Mouse (Mus musculus) liver, embryonic 12.5 days (tissue): ENCODE results near the gene Lysmd2. TPM values are rescaled to one million over a fixed set of nuclear protein-coding genes. Genes with fewer than 3 reads are reported as not detected.
A peak's percentile ranks its signal among the peaks of the same experiment; 100 is the strongest.

ENCODE experiments used
- ATAC-seq: fragments of 200-750 bp; cut with Nextera tagmentation; 2 replicates; pipeline ENCODE4 v1.8.0; 2017; ENCODE audit warnings: moderate number of reproducible peaks, mild to moderate bottlenecking, moderate library complexity
- H3K27ac ChIP-seq: fragments of 300-500 bp; sonication (generic); 2 replicates; pipeline ENCODE4 v1.5.1; 2016; ENCODE audit warnings: mild to moderate bottlenecking
- H3K27me3 ChIP-seq: fragments of 300-500 bp; sonication (generic); replicated peaks from 2 replicates; pipeline ENCODE4 v1.6.1; 2016; ENCODE audit warnings: mild to moderate bottlenecking, moderate library complexity
- H3K36me3 ChIP-seq: fragments of 300-500 bp; sonication (generic); 2 replicates; pipeline ENCODE4 v1.6.1; 2016; ENCODE audit warnings: mild to moderate bottlenecking, moderate library complexity
- H3K4me1 ChIP-seq: fragments of 300-500 bp; sonication (generic); 2 replicates; pipeline ENCODE4 v1.6.1; 2016
- H3K4me2 ChIP-seq: fragments of 300-500 bp; sonication (generic); 2 replicates; pipeline ENCODE4 v1.6.1; 2016; ENCODE audit warnings: mild to moderate bottlenecking, moderate library complexity
- H3K4me3 ChIP-seq: fragments of 300-500 bp; sonication (generic); 2 replicates; pipeline ENCODE4 v1.5.1; 2016; ENCODE audit warnings: mild to moderate bottlenecking, moderate library complexity
- H3K9ac ChIP-seq: fragments of 300-500 bp; sonication (generic); 2 replicates; pipeline ENCODE4 v1.6.1; 2016; ENCODE audit warnings: mild to moderate bottlenecking, moderate library complexity
- H3K9me3 ChIP-seq: fragments of 300-500 bp; sonication (generic); replicated peaks from 2 replicates; pipeline ENCODE4 v1.6.1; 2016; ENCODE audit warnings: mild to moderate bottlenecking, moderate library complexity
- WGBS: fragments of 180-500 bp; shearing (Covaris S2); methylation state at CpG from one replicate; pipeline ENCODE4 v1.1.7; 2016; ENCODE audit not compliant: insufficient replicate concordance; 5-methylcytosine and 5-hydroxymethylcytosine counted together
- polyA plus RNA-seq: library from polyadenylated mRNA; unstranded; fragments of >200 nt; fragmentation: Nextera tagmentation; extraction: Ambion mirVana; gene quantifications from 2 replicates; pipeline ENCODE4 v1.2.1, GENCODE M21; 2016

Lysmd2 gene
- polyA plus RNA-seq: 6.0 and 6.4 TPM in 2 replicates

DNA sequence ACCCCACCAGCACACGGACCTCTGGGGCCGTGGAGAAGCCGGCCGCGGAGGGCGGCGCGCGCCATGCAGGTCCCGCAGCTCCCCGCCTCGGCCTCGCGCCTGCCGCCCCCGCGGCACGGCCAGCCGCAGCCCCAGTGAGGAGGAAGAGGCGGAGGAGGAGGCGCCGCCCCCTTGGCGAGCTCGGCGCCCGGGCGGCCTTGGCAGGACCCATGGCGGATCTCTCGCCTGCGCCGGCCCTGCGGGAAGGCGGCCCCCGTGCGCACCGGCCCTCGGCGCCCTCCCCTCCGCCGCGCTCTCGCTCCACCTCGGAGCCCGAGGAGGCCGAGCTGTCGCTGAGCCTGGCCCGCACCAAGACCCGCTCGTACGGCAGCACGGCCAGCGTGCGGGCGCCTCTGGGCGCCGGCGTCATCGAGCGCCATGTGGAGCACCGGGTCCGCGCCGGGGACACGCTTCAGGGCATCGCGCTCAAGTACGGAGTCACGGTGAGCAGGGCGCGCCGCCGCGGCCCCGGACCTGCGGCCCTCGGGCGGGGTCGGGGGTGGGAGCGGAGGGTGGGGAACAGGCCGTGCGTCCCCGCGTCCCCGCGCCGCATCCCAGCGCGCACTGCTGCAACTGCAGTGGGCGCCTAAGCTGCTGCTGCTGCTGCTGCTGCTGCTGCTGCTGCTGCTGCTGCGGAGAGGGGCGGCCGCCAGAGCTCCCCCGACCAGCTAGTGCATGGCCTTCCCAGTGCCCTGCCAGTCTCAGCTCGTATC is at the start of gene Lysmd2:
Gene Lysmd2 (plus strand): TSS at position 186 of the 752 bp plus-strand sequence.
- peak within 1 kb of the TSS; percentile 65 for H3K4me3 ChIP-seq
- H3K9me3 ChIP-seq: no peaks in the 10 kb centered on the region
- H3K4me2 ChIP-seq: peak within 1 kb of the TSS; percentile 87
- peak within 1 kb of the TSS; percentile 49 for H3K27ac ChIP-seq
- peaks cover 8% of the 10 kb centered on the region; the same call in 1 of the 2 replicates for H3K4me1 ChIP-seq
- ATAC-seq: peak; percentile 74
- no peaks in the 10 kb centered on the region for H3K36me3 ChIP-seq
- H3K9ac ChIP-seq: peak within 1 kb of the TSS; percentile 65
- under 1% methylated on average over 80 of the region's 94 CpGs for WGBS
- peaks cover 37% of the 10 kb centered on the region for H3K27me3 ChIP-seq

DNA sequence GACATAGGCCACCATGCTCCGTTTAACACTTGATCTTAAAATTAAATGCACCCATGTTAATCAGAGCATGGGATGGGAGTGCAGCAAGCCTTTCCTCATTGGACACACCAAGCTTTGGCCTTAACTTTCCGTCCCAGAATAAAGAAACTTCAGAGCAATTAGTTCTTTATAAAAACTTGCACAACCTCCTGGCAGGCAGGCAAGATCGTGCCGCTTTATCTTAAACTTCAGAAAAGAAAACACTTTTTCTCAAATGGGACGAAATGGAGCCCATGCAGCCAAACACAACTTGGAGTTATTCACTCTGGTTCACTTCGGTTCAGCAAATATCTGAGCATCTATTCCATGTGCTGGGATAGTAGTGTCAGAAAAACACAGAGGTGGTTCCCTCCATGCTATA is 46.2 kb upstream of the Lysmd2 start:
- no peaks in the 10 kb centered on the region for H3K27me3 ChIP-seq
- H3K27ac ChIP-seq: no peak overlapping the region
- ATAC-seq: no peak
- no peaks in the 10 kb centered on the region for H3K36me3 ChIP-seq
- H3K9me3 ChIP-seq: no peaks in the 10 kb centered on the region
- H3K4me3 ChIP-seq: no peak overlapping the region
- WGBS: 77% methylated on average over 6 of the region's 6 CpGs
- H3K4me2 ChIP-seq: no peak overlapping the region
- no peaks in the 10 kb centered on the region for H3K4me1 ChIP-seq
- H3K9ac ChIP-seq: no peak overlapping the region

DNA sequence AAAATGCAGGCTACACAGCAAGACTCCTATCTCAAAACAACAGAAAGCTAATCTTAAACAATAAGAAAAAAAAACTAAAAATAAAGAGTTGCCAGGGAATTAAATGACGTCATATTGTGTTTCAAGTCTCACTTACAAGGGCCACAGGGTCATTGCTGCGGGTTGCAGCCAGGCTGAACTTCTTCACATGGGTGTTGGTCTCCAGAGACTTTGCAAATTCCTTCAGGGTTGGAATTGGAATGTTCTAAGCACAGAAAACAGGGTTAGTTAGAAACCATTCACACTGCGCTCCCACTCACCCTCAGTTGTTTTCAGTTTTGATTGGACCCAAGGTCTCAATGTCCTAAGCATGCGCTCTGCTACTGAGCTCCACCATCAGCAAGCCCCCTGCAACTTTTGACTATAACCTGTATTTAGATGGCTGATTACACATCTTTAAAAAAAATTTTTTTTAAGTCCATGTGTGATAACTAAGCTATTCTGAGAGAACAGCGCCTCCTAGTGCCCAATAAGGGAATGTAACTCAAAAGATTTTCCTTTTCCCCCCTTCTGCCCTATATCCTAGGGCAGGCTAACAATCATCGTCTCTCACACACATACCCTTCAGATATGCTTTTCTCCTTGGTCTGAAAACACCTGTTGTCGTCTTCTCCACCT is 43.7 kb upstream of the Lysmd2 start:
- H3K4me1 ChIP-seq: no peaks in the 10 kb centered on the region
- H3K4me3 ChIP-seq: no peak overlapping the region
- no peak overlapping the region for H3K27ac ChIP-seq
- H3K4me2 ChIP-seq: no peak overlapping the region
- ATAC-seq: no peak
- no peaks in the 10 kb centered on the region for H3K36me3 ChIP-seq
- no peak overlapping the region for H3K9ac ChIP-seq
- H3K9me3 ChIP-seq: no peaks in the 10 kb centered on the region
- 47% methylated on average over 7 of the region's 7 CpGs for WGBS
- no peaks in the 10 kb centered on the region for H3K27me3 ChIP-seq

DNA sequence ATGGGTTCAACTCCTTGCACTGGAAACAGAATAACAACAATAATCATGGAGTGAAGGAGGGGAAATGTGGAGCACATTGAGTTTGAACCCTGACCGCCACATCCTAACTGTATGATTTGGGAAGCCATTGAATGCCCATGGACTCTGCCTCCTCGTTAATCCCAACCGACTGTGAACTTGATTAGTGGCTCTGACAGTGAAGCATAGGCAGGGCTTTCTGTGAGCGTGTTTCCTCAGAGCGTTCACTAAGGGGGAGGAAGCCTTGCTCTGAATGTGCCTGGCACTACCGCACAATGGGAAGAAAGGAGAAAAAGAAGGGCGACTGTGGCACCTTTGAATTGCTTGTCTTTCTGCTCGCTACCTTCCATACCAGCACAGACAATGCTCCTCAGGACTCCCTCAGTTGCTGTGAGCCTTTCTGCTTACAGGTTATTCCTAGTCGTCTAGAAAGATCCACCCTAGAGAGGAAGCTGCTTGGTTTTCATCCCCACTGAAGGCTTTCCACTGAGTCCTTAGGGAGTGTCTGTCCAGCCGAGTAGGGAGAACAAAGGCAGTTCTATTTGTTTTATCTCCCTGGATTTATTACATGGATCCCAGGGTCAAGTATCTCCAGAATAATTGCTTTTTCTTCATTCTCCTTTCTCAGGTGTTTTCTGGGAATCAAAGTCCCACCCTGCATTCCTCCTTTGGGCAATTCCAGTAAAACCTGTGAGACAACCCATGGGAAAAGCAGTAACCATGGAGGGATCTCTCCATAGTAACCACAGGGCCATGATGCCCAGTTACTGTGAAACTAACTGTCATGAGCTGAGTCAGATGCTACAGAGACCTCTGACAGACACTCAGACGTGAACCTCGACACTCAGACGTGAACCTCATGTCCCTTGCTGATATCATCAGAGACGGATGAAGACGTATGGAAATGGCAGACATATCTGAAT is 35.4 kb upstream of the Lysmd2 start:
- Histone ChIP-seq H3K36me3 (no peaks in the 10 kb centered on the region), H3K4me3 (no peak overlapping the region), H3K27ac (no peak overlapping the region), H3K4me2 (no peak overlapping the region), H3K9me3 (no peaks in the 10 kb centered on the region), H3K9ac (no peak overlapping the region), H3K4me1 (no peaks in the 10 kb centered on the region), H3K27me3 (no peaks in the 10 kb centered on the region)
- ATAC-seq: no peak
- 73% methylated on average over 15 of the region's 15 CpGs for WGBS

DNA sequence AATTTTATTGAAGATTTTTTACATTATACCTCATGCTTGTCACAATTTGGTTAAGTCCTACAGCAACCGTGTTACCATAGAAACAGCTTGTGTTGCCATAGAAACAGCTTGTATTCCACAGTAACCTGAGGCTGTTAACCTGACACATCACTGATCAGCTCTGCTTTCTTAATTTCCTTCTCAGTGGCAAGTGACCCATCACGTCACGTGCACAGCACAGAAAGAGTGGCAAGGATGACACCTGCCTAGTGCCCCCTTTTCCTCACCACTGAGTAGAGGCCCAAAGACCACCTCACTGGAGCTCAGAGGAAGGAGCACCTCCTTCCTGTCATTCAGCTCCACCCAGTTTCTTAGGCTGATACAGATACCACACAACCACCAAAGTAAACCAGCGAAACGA is 32.1 kb upstream of the Lysmd2 start:
- Histone ChIP-seq H3K4me2 (no peak overlapping the region), H3K4me1 (no peaks in the 10 kb centered on the region), H3K27ac (no peak overlapping the region), H3K9me3 (no peaks in the 10 kb centered on the region), H3K4me3 (no peak overlapping the region), H3K36me3 (no peaks in the 10 kb centered on the region), H3K27me3 (no peaks in the 10 kb centered on the region), H3K9ac (no peak overlapping the region)
- ATAC-seq: no peak
- WGBS: 66% methylated on average over 5 of the region's 5 CpGs

DNA sequence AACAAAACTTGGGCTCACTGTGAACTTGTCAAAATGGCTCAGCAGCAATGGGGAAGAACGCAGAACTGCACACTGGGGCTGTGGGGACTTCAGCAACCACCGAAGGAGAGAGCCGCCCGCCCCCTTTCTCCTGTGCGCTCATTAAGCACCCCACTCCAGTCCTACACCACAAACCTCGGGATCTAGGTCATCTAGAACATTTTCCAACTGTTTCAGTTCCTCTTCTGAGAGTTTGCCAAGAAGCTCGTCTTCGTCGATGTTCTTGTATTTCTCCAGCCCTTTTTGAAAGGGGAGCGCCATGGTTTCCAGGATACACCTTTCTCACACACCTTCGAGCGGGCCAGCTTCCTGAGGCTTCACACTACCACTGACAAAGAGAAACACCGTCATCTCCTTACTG is 28.5 kb upstream of the Lysmd2 start:
- Histone ChIP-seq H3K9ac (no peak overlapping the region), H3K9me3 (no peaks in the 10 kb centered on the region), H3K4me1 (no peaks in the 10 kb centered on the region), H3K27me3 (0 out of 2 replicates have a peak, but pooled peaks cover 3% of the 10 kb centered on the region), H3K4me2 (no peak overlapping the region), H3K27ac (no peak overlapping the region), H3K4me3 (no peak overlapping the region), H3K36me3 (no peaks in the 10 kb centered on the region)
- no peak for ATAC-seq
- 82% methylated on average over 13 of the region's 13 CpGs for WGBS

DNA sequence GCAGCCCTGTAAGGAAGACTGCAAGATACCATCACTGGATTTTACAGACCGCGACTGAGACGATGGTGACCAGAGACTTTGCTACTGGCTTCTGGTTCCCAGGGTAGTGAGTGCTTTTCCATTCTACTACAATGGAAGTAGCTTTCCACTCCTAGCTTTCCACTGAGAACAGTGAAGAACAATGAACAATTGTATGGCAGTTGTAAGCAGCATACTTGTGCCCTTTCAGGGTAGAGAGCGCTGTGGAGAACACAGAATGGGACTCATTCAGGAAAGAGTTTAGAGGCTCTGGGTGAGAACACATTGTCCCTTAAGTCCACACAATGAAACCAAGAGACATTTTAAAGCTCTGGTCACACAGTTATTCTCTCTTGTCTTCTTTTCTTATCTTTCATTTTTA is 27.9 kb upstream of the Lysmd2 start:
- H3K9me3 ChIP-seq: no peaks in the 10 kb centered on the region

DNA sequence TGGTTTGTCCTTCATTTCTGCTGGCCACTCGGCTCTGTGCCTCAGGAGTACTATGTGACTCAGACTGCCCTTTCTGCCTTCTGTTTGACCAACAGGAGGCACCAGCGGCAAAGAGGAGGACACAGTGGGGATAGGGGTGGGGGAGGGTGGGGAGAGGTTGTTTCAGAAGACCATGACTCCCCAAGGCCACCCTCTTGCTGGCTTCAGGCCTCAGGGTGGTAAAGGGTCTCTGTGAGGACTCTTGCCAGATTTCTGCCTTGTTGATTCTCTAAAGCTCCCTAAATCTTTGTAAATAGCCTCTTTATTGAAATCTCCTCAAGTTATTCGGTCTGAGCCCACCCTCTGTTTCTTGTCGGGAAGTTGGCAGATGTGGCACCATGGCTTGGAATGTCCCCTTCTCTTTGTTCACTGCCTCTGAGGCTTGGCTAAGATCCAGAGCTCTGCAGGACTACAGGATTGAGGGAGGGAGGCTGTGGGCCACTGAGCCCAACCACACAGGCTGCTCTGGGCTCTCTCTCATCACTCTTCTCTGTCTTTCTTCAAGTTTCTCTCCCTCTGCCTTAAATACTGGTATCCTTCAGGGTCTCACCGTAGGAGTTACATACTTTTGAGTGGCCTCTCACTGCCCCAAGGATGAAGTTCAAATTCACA is 26.2 kb upstream of the Lysmd2 start:
- Histone ChIP-seq H3K27ac (no peak overlapping the region), H3K4me3 (no peak overlapping the region), H3K9me3 (no peaks in the 10 kb centered on the region), H3K4me1 (no peaks in the 10 kb centered on the region), H3K9ac (no peak overlapping the region), H3K27me3 (0 out of 2 replicates have a peak, but pooled peaks cover 3% of the 10 kb centered on the region), H3K36me3 (no peaks in the 10 kb centered on the region), H3K4me2 (no peak overlapping the region)
- 45% methylated on average over 5 of the region's 5 CpGs for WGBS
- ATAC-seq: no peak

More for the DNA sequence above, 27.9 kb upstream of the Lysmd2 start:
- Histone ChIP-seq H3K27me3 (0 out of 2 replicates have a peak, but pooled peaks cover 3% of the 10 kb centered on the region), H3K4me2 (no peak overlapping the region), H3K27ac (no peak overlapping the region), H3K4me3 (no peak overlapping the region), H3K36me3 (no peaks in the 10 kb centered on the region), H3K9ac (no peak overlapping the region), H3K4me1 (no peaks in the 10 kb centered on the region)
- 72% methylated on average over 4 of the region's 4 CpGs for WGBS
- no peak for ATAC-seq

DNA sequence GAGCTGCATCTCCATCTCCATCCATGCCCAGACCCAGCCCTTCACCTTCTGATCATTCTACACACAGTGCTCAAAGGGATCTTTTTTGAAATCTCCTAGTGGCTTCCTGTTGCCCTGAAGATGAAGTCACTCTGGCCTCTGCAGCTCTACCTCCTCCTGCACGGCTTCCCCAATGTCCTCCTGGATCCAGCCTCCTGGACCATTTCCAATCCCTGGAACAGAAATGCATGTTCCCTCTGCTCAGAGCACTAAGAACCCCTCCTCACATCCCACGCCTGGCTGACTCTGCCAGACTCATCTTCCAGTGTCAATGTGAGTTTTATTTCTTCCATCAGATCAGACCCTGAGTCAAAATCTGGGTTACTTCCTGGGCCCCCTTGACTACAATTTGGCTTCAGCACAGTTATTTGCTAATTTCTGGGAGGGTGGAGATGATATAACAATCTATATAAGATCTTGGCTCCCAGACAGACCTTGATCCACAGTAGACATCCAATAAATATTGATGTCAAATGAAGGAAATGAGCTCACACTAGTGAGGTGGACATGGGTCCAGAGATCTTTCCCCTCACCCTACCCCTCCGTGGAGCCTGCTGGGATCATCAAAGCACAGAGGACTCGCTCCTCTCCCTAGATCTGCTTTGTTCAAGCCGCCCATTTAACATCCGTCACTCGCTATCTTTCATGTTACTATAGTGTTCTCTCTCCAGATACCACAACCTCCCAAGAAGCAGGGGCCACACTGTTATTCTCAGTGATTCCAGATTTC is 25.2 kb upstream of the Lysmd2 start:
- ATAC-seq: no peak
- H3K36me3 ChIP-seq: no peaks in the 10 kb centered on the region
- H3K4me3 ChIP-seq: no peak overlapping the region
- no peaks in the 10 kb centered on the region for H3K9me3 ChIP-seq
- H3K27me3 ChIP-seq: 0 out of 2 replicates have a peak, but pooled peaks cover 3% of the 10 kb centered on the region
- H3K27ac ChIP-seq: no peak overlapping the region
- no peak overlapping the region for H3K9ac ChIP-seq
- no peaks in the 10 kb centered on the region for H3K4me1 ChIP-seq
- WGBS: 68% methylated on average over 7 of the region's 7 CpGs
- no peak overlapping the region for H3K4me2 ChIP-seq

DNA sequence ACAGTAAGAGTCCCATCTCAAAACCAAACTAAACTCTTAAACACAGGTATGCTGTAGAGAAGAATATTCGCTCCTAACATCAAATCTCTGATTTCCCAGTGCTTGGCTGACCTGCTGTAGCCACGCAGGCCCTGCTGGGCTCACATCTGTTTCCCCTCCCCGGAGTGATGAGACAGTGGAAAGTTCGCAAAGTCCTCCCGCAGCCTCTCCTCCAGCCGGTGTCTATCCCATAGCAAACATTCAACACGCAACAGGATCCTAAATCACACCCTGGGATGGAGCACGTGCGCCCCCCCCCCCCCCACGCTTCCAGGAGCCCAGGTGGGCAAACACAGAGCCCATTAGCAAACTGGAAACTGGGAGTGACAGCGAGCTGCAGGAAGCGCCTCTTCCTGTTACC is 24.0 kb upstream of the Lysmd2 start:
- ATAC-seq: no peak
- Histone ChIP-seq H3K4me2 (no peak overlapping the region; the same call in 1 of the 2 replicates), H3K4me3 (no peak overlapping the region), H3K36me3 (no peaks in the 10 kb centered on the region), H3K27me3 (0 out of 2 replicates have a peak, but pooled peaks cover 3% of the 10 kb centered on the region), H3K9ac (no peak overlapping the region), H3K9me3 (no peaks in the 10 kb centered on the region), H3K27ac (no peak overlapping the region), H3K4me1 (no peaks in the 10 kb centered on the region)
- WGBS: 17% methylated on average over 12 of the region's 12 CpGs

DNA sequence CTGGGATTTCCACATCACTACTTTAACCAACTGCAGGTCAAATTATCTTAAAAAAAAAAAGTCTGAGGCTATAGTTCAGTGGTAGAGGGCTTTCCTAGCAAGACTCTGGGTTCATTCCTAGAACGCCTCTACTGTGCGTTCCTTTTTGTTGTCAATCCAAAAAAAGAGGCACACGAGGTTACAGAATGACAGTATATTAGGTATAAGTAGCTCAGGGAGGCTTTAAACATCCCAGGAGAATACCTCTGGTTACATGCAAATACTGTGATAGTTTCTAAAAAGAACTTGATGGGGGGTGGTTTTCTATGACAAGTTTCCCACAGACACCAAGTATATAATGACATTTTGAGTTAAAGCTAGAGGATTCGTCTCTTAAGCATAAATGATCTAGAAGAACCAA is 18.0 kb upstream of the Lysmd2 start:
- Histone ChIP-seq H3K4me3 (no peak overlapping the region), H3K36me3 (no peaks in the 10 kb centered on the region), H3K27me3 (peaks cover 42% of the 10 kb centered on the region), H3K9ac (no peak overlapping the region), H3K9me3 (no peaks in the 10 kb centered on the region), H3K4me2 (no peak overlapping the region), H3K27ac (no peak overlapping the region), H3K4me1 (no peaks in the 10 kb centered on the region)
- ATAC-seq: no peak
- WGBS: 70% methylated on average over 4 of the region's 4 CpGs
